8 mouse cellular contexts compared by ENCODE assay signal in the genomic region with DNA sequence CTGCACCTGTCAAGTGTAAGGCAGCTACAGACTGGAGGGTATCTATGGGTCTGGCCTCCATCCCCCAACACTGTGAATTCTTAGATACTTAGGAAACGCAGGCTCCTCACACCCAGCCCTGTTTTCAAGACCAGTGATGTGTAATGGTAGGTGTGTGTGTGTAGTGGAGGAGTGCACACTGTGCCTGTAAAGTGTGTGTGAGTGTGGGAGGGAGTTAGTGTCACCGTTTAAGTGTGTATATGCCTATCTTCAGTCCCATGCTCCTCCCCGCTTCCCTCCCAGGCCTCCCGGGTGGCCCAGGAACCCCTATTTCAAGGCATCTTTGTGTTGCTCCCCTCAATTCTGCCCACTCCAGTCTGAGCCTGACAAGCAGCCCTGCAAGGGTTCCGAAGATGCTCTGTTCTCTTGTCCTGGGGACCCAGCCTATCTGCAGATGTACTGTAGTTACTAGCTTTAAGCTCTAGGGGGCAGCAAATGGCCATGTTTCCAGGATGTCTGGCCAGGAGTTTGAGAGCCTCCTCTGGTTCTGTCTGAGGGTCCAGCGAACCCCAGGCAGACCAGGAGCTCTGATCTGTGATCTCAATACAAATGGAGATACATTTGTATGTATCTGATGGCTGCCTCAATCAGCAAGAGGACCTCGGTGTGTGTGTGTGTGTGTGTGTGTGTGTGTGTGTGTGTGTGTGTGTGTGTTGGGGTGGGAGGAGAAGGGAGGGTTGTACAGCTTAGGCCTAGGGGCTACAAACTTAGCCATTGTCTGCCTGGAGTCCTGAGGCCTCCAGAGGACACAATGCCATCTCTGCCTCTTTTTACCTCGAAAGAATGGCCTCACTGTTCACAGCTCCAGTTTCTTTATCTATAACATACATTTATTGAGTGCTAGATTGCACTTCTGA.
DNase-seq lines count a peak whose midpoint lies in the region; ATAC-seq and TF ChIP-seq lines count a peak whose summit lies in the region.

No protein-coding gene starts in this region.

- no peaks in the 10 kb centered on the region for H3K4me1 ChIP-seq in CH12.LX (ENCODE audit: control insufficient read depth in 1 of 2, insufficient read depth in 2 of 2)
- H3K4me1 ChIP-seq in heart, postnatal 0 days (ENCODE audit: control insufficient read depth, insufficient read depth) = no peaks in the 10 kb centered on the region

- no peak overlapping the region for H3K4me2 ChIP-seq in CH12.LX (ENCODE audit: insufficient read depth, low read depth, poor library complexity, severe bottlenecking)
- no peak overlapping the region for H3K4me2 ChIP-seq in heart, postnatal 0 days (ENCODE audit: low read depth, low read length)

- H3K27ac ChIP-seq in CH12.LX (ENCODE audit: insufficient read depth, low read depth) = no peak overlapping the region
- H3K27ac ChIP-seq in heart, postnatal 0 days (ENCODE audit: low read depth) = no peak overlapping the region
- H3K27ac ChIP-seq in layer of hippocampus, adult 2 months = no peak overlapping the region

- peaks cover 7% of the 10 kb centered on the region for H3K9me3 ChIP-seq in CH12.LX (replicated peaks; ENCODE audit: low read length)
- no peaks in the 10 kb centered on the region for H3K9me3 ChIP-seq in heart, postnatal 0 days (replicated peaks; ENCODE audit: control insufficient read depth, low read length)

- peak; percentile 93 for TF ChIP-seq RAD21 in CH12.LX (IDR thresholded peaks at IDR 0.05; ENCODE audit: low read depth, low read length)

- no peak for TF ChIP-seq EP300 in CH12.LX (IDR thresholded peaks at IDR 0.05; ENCODE audit: low read length)
- no peak for TF ChIP-seq EP300 in heart, postnatal 0 days (IDR thresholded peaks at IDR 0.05; ENCODE audit: low read depth)

- DNase-seq in CD4-positive, CD25-positive, alpha-beta regulatory T cell, adult 2 months (ENCODE audit: low read depth, low spot score) = peak; percentile 77
- DNase-seq in CH12.LX (ENCODE audit: extremely low read depth) = peak; percentile 69
- DNase-seq in cerebellum, postnatal 25 days = peak; percentile 39 to 47
- peak; percentile 65 for DNase-seq in heart, postnatal 0 days (ENCODE audit: low spot score)
- DNase-seq in layer of hippocampus, adult 2 months (ENCODE audit: low spot score in 2 of 2) = peak; percentile 29 to 57
- peak; percentile 55 for DNase-seq in skeletal muscle tissue, adult 2 months (ENCODE audit: low read depth, low spot score)

- H3K36me3 ChIP-seq in CH12.LX (replicated peaks in 1 of 2; ENCODE audit: control insufficient read depth in 1 of 2, insufficient read depth in 1 of 2, low read length in 1 of 2) = no peaks in the 10 kb centered on the region
- no peaks in the 10 kb centered on the region for H3K36me3 ChIP-seq in heart, postnatal 0 days (replicated peaks; ENCODE audit: control insufficient read depth, insufficient read depth, low read length)

- ATAC-seq in CD4-positive, CD25-positive, alpha-beta regulatory T cell, adult 4 months = no peak
- peak; percentile 50 for ATAC-seq in heart, postnatal 0 days (ENCODE audit: insufficient read depth, low read depth)
- 0 out of 2 replicates have a peak, but pooled peaks have one; percentile 35 for ATAC-seq in megakaryocyte, adult 5-6 weeks (ENCODE audit: poor library complexity, severe bottlenecking)

- 51% methylated on average over 8 of the region's 8 CpGs for WGBS in heart, postnatal 0 days

- in situ Hi-C loops in CH12.LX (cut with MboI; ENCODE audit: low pct_ligation_motif_present, low pct_unique_long_range_greater_than_20kb, low sequenced_read_pairs) = loop anchor here (10.0 kb wide), 1 partner anchor 191 kb away; no protein-coding TSS in a partner anchor

- no peaks in the 10 kb centered on the region for H3K79me2 ChIP-seq in CH12.LX (replicated peaks; ENCODE audit: control insufficient read depth, extremely low read depth, insufficient read depth, poor library complexity, severe bottlenecking)

- H3K27me3 ChIP-seq in CH12.LX (replicated peaks) = peaks cover 56% of the 10 kb centered on the region
- H3K27me3 ChIP-seq in heart, postnatal 0 days (ENCODE audit: control insufficient read depth, insufficient read depth, low read length) = no peaks in the 10 kb centered on the region

- H3K4me3 ChIP-seq in CH12.LX (replicated peaks in 1 of 3; ENCODE audit: low read depth in 2 of 3, low read length in 2 of 3, poor library complexity in 1 of 3) = no peak overlapping the region
- H3K4me3 ChIP-seq in heart, postnatal 0 days (ENCODE audit: low read depth, low read length) = no peak overlapping the region
- H3K4me3 ChIP-seq in layer of hippocampus, adult 2 months = no peak overlapping the region

- no peak overlapping the region for H3K9ac ChIP-seq in CH12.LX (ENCODE audit: insufficient read depth, low read depth)
- H3K9ac ChIP-seq in heart, postnatal 0 days (replicated peaks; ENCODE audit: low read depth, low read length) = no peak overlapping the region

- no peak for TF ChIP-seq POLR2A in CH12.LX (IDR thresholded peaks at IDR 0.05; ENCODE audit: low read depth, low read length)

- dilution Hi-C loops in CH12.LX (cut with MboI; ENCODE audit: extremely low pct_ligation_motif_present, extremely low pct_unique_long_range_greater_than_20kb, low sequenced_read_pairs) = no loop called here

- TF ChIP-seq CTCF in CH12.LX (conservative IDR thresholded peaks at IDR 0.05 in 1 of 2, IDR thresholded peaks at IDR 0.05 in 1 of 2; ENCODE audit: low read depth in 2 of 2, low read length in 2 of 2) = peak; percentile 45 to 90; a peak in 3 of 4 replicates
- peak; percentile 82 for TF ChIP-seq CTCF in heart, postnatal 0 days (IDR thresholded peaks at IDR 0.05; ENCODE audit: low read depth)
- TF ChIP-seq CTCF in layer of hippocampus, adult 2 months (conservative IDR thresholded peaks at IDR 0.05) = peak; percentile 87

TF ChIP-seq in CH12.LX, 34 proteins besides CTCF, POLR2A, EP300 and RAD21:
- no peak for TF ChIP-seq CHD1 (IDR thresholded peaks at IDR 0.05; ENCODE audit: low read depth, low read length)
- peak; percentile 20; the same call in 1 of the 2 replicates for TF ChIP-seq ZC3H11A (IDR thresholded peaks at IDR 0.05; ENCODE audit: low read depth, low read length)
- peak; percentile 79 for TF ChIP-seq SMC3 (IDR thresholded peaks at IDR 0.05; ENCODE audit: low read depth, low read length)
TF ChIP-seq in CH12.LX: peak in this region for 2.
